Mouse (Mus musculus) neural tube, embryonic 14.5 days (tissue): ENCODE data around the gene Hbb-bh2. TPM values are rescaled to one million over a fixed set of nuclear protein-coding genes. Genes with fewer than 3 reads are reported as not detected.

Source experiments
- ATAC-seq: fragments of 200-750 bp; cut with Nextera tagmentation; 2 replicates; pipeline ENCODE4 v1.8.0; 2017; ENCODE audit warnings: low read depth, mild to moderate bottlenecking, moderate TSS enrichment, moderate library complexity
- H3K27ac ChIP-seq: fragments of 300-500 bp; sonication (generic); 2 replicates; pipeline ENCODE4 v1.5.1; 2014; ENCODE audit warnings: low read depth, mild to moderate bottlenecking, control low read depth, low read length, moderate library complexity, mixed read lengths
- H3K27me3 ChIP-seq: fragments of 300-500 bp; sonication (generic); 2 replicates; pipeline ENCODE4 v1.6.1; 2014; ENCODE audit warnings: low read length; ENCODE audit not compliant: control insufficient read depth, insufficient read depth
- H3K36me3 ChIP-seq: fragments of 300-500 bp; sonication (generic); 2 replicates; pipeline ENCODE4 v1.6.1; 2014; ENCODE audit warnings: low read length, mixed read lengths; ENCODE audit not compliant: control insufficient read depth, insufficient read depth
- H3K4me1 ChIP-seq: fragments of 300-500 bp; sonication (generic); 2 replicates; pipeline ENCODE4 v1.6.1; 2014; ENCODE audit warnings: low read length; ENCODE audit not compliant: control insufficient read depth, insufficient read depth
- H3K4me2 ChIP-seq: fragments of 300-500 bp; sonication (generic); 2 replicates; pipeline ENCODE4 v1.6.1; 2014; ENCODE audit warnings: mild to moderate bottlenecking, low read depth, low read length, control low read depth
- H3K4me3 ChIP-seq: fragments of 300-500 bp; sonication (generic); 2 replicates; pipeline ENCODE4 v1.5.1; 2014; ENCODE audit warnings: low read depth, low read length, control low read depth, mixed read lengths
- H3K9ac ChIP-seq: fragments of 300-500 bp; sonication (generic); replicated peaks from 2 replicates; pipeline ENCODE4 v1.6.1; 2014; ENCODE audit warnings: low read depth, mild to moderate bottlenecking, control low read depth, low read length, mixed read lengths
- H3K9me3 ChIP-seq: fragments of 300-500 bp; sonication (generic); 2 replicates; pipeline ENCODE4 v1.6.1; 2016; ENCODE audit warnings: low read length; ENCODE audit not compliant: control insufficient read depth
- WGBS: fragments of 180-500 bp; shearing (Covaris S2); extraction: QIAGEN DNeasy Blood & Tissue Kit; methylation state at CpG from one replicate; pipeline ENCODE4 v1.1.7; 2014; 5-methylcytosine and 5-hydroxymethylcytosine counted together
- polyA plus RNA-seq: library from polyadenylated mRNA; unstranded; fragments of >200 nt; fragmentation: Nextera tagmentation; extraction: Ambion mirVana; gene quantifications from 2 replicates; pipeline ENCODE4 v1.2.1, GENCODE M21; 2014

Hbb-bh2 gene
- polyA plus RNA-seq: not detected in 2 replicates

DNA sequence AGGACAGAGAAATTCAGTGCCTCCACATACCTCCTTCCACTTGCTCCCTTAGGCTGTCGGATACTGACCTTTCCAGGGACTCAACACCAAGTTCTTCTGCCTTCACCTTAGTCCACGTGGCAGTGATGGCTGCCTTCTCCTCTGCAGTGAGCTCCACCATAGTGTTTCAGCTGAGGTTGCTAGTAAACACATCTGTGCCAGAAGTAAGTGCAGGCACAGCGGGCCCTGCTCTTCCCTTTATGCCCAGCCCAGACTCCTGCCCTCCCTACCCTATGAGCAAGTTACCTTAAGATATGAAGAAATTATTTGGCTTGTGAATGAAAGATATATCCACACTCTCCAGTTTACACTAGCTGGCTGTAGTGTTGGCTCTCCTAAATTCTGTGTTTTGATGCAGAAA is at the start of gene Hbb-bh2:
Gene Hbb-bh2, minus strand, starts transcription at position 253 of the 400 bp plus-strand sequence.
- no peaks in the 10 kb centered on the region for H3K4me1 ChIP-seq
- WGBS: 76% methylated on average over 3 of the region's 3 CpGs
- H3K4me2 ChIP-seq: no peak within 1 kb of the TSS

DNA sequence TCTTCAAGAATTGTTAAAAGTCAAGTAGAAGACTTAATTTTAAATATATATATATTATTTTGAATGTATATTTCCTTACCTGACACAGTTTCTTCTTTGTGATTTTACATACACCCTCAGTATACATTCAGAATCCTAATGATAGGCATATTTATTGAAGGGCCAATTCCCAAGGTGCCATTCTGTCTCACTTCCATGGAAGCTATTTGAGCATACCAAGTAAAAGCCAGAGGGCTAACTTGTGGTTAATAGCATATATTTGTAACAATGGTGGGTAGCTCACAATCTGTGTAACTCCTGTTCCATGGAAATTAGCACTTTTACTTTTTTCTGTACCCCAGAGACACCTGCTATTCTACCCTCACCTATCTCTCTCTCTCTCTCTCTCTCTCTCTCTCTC is 45.8 kb upstream of the Hbb-bh2 start, which contains the start of gene Olfr66:
Gene Olfr66, minus strand, starts transcription at position 101 of the 400 bp plus-strand sequence.
- Histone ChIP-seq H3K27ac (no peak within 1 kb of the TSS), H3K27me3 (no peaks in the 10 kb centered on the region), H3K9me3 (no peaks in the 10 kb centered on the region), H3K4me3 (no peak within 1 kb of the TSS), H3K4me2 (no peak within 1 kb of the TSS), H3K9ac (no peak within 1 kb of the TSS), H3K36me3 (no peaks in the 10 kb centered on the region), H3K4me1 (no peaks in the 10 kb centered on the region)
- no peak for ATAC-seq

More for the DNA sequence above, at the start of gene Hbb-bh2:
- no peak for ATAC-seq
- H3K9me3 ChIP-seq: no peaks in the 10 kb centered on the region
- no peak within 1 kb of the TSS for H3K9ac ChIP-seq
- no peak within 1 kb of the TSS for H3K27ac ChIP-seq
- H3K36me3 ChIP-seq: no peaks in the 10 kb centered on the region
- H3K27me3 ChIP-seq: no peaks in the 10 kb centered on the region
- H3K4me3 ChIP-seq: no peak within 1 kb of the TSS

DNA sequence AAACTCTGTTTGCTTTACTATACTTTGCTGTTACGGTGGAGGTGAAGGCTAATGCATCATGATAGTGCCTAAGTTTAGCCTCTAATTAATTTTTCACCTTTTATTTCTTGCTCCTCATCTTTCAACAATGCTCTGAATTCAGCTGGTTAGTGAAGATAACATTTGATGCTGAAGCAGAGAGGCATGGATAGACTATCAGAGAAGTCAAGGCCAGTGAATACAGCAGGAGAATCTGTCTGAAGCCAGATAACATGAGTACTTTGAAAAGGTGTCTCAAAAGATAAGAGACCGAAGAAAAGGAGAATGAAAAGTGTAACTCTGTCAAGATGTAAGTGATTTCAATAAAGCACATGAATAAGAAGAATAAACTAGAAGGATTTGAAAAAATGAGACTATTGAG is 36.8 kb upstream of the Hbb-bh2 start:
- H3K9ac ChIP-seq: no peak overlapping the region
- ATAC-seq: no peak
- 93% methylated on average over 2 of the region's 2 CpGs for WGBS

DNA sequence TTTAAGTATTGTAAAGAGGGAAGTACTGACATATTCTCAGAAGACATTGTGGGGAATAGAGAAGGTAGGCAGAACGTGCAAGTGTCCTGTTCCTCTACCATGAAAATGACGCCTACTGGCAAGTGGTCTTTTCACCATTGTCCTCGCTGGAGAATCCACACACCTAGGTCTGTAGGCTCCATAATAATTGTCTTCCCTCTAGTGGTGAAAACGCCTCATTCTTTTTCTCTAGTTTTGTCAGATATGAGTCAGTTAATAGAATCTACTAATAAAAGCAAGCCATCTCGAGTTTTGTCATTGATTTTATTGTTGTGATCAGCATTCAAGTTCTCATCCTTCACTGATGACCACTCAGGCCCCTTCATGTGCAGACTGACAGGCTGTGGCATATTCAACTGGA is 34.1 kb upstream of the Hbb-bh2 start:
- Histone ChIP-seq H3K9me3 (no peaks in the 10 kb centered on the region), H3K9ac (no peak overlapping the region), H3K36me3 (no peaks in the 10 kb centered on the region), H3K4me1 (no peaks in the 10 kb centered on the region), H3K27ac (no peak overlapping the region), H3K4me3 (no peak overlapping the region), H3K4me2 (no peak overlapping the region), H3K27me3 (no peaks in the 10 kb centered on the region)
- no peak for ATAC-seq
- 63% methylated on average over 5 of the region's 5 CpGs for WGBS

More for the DNA sequence above, 36.8 kb upstream of the Hbb-bh2 start:
- H3K4me2 ChIP-seq: no peak overlapping the region
- no peak overlapping the region for H3K4me3 ChIP-seq
- H3K27ac ChIP-seq: no peak overlapping the region
- H3K36me3 ChIP-seq: no peaks in the 10 kb centered on the region
- H3K27me3 ChIP-seq: no peaks in the 10 kb centered on the region
- H3K9me3 ChIP-seq: no peaks in the 10 kb centered on the region
- no peaks in the 10 kb centered on the region for H3K4me1 ChIP-seq

DNA sequence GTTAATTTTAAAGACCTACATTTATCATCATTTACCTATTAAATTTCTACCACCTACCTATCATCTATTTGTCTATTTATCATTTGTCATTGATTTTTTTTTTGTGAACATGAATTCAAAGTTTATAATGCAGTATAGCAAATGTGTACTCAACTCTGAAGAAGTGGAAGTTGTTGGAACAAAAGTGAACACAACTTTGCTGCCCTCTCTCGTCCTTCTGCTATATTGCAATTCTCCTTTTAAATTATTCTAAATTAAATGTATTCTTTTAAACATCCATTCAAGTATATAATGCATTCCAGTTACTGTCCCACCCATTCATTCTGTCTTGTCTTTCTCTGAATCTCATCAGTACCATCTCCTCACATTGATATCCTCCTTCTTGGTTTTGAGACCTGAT is 32.7 kb upstream of the Hbb-bh2 start:
- WGBS: 7% methylated on average over 1 of the region's 1 CpGs
- Histone ChIP-seq H3K9ac (no peak overlapping the region), H3K4me1 (no peaks in the 10 kb centered on the region), H3K4me2 (no peak overlapping the region), H3K36me3 (no peaks in the 10 kb centered on the region), H3K27ac (no peak overlapping the region), H3K27me3 (no peaks in the 10 kb centered on the region), H3K4me3 (no peak overlapping the region), H3K9me3 (no peaks in the 10 kb centered on the region)
- no peak for ATAC-seq

DNA sequence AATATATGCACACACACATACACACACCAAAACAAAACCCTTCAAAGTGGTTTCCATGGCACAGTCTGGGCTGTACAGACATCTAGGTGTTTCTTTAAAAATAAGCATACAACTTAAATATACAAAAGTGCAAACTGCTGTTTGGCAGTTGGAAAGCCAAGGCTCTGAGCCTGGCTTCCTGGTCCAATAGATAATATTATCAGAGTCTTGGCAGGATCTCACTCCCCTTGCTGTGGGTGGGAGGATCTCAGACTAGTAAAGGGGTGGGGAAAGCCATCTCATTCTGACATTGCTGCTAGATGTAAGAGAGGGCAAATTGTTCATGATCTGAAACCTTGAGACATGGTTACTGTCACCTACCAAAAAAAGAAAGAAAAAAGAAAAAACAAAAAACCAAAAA is 30.3 kb upstream of the Hbb-bh2 start:
- no peaks in the 10 kb centered on the region for H3K4me1 ChIP-seq
- no peak overlapping the region for H3K9ac ChIP-seq
- H3K4me3 ChIP-seq: no peak overlapping the region
- H3K9me3 ChIP-seq: no peaks in the 10 kb centered on the region
- no peak for ATAC-seq
- H3K27ac ChIP-seq: no peak overlapping the region
- H3K4me2 ChIP-seq: no peak overlapping the region
- H3K27me3 ChIP-seq: no peaks in the 10 kb centered on the region
- H3K36me3 ChIP-seq: no peaks in the 10 kb centered on the region

DNA sequence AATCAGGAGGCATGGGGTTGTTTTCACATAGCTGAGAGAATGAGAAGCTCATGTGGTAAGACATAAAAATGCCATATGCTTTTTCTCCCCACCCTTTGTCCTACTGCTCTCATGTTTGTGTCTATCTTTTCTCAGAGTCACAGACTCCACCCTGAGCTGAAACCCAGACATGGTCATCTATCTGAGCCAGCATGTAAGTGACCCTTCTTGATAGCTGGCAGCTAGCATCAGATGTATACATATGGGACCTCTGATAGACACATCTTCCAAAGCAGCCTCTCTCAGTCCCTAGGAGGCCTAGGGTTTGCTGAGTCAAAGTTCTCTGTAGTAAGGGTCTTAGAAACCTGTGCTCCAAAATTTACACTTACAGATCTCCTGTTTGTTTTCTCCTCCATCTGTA is 25.4 kb upstream of the Hbb-bh2 start:
- no peak for ATAC-seq
- Histone ChIP-seq H3K4me2 (no peak overlapping the region), H3K27ac (no peak overlapping the region)

DNA sequence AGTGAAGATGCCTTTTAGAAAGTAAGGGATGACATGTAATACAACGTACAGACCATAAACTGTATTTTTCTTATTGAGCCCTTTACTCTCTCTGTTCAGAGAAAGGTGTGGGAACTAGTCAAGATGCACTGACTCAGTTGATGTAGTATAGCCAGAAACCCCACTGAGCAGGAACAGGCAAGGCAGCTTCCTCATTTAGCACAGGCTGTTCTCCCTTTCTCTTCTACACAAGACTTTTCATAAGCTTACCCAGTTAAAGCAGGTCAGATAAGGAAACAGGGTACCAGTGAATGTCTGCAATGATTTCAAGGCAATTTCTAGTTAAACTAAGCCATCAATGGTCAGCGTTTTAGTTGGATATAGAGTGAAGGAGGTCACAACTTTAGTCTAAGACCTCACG is 21.2 kb upstream of the Hbb-bh2 start:
- H3K4me3 ChIP-seq: no peak overlapping the region
- no peak overlapping the region for H3K9ac ChIP-seq
- H3K9me3 ChIP-seq: no peaks in the 10 kb centered on the region
- 89% methylated on average over 3 of the region's 3 CpGs for WGBS
- no peak for ATAC-seq
- H3K4me1 ChIP-seq: no peaks in the 10 kb centered on the region
- H3K4me2 ChIP-seq: no peak overlapping the region
- no peaks in the 10 kb centered on the region for H3K36me3 ChIP-seq
- no peaks in the 10 kb centered on the region for H3K27me3 ChIP-seq
- no peak overlapping the region for H3K27ac ChIP-seq

More for the DNA sequence above, 25.4 kb upstream of the Hbb-bh2 start:
- no peaks in the 10 kb centered on the region for H3K36me3 ChIP-seq
- H3K27me3 ChIP-seq: no peaks in the 10 kb centered on the region
- no peak overlapping the region for H3K4me3 ChIP-seq
- no peak overlapping the region for H3K9ac ChIP-seq
- H3K4me1 ChIP-seq: no peaks in the 10 kb centered on the region
- H3K9me3 ChIP-seq: no peaks in the 10 kb centered on the region

DNA sequence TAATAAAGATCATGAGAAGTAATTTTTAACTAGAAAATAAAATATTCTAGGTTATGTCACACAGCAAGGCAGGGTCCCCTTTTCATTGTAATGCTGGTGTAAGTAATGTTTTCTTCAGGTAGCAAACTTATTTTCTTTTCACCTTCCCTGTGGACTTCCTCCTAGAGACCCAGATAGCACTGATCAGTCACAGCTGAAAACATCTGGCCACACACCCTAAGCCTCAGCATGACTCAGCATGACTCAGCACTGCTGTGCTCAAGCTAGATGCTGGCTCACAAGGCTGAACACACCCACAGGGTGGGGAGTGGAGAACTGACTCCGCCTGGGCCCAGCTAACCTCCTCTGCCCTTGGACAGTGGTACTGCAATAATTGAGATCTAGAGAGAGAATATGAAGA is 20.5 kb upstream of the Hbb-bh2 start:
- Histone ChIP-seq H3K9me3 (no peaks in the 10 kb centered on the region), H3K4me3 (no peak overlapping the region), H3K4me2 (no peak overlapping the region), H3K27me3 (no peaks in the 10 kb centered on the region), H3K9ac (no peak overlapping the region), H3K36me3 (no peaks in the 10 kb centered on the region), H3K4me1 (no peaks in the 10 kb centered on the region), H3K27ac (no peak overlapping the region)
- 73% methylated on average over 1 of the region's 1 CpGs for WGBS
- no peak for ATAC-seq

DNA sequence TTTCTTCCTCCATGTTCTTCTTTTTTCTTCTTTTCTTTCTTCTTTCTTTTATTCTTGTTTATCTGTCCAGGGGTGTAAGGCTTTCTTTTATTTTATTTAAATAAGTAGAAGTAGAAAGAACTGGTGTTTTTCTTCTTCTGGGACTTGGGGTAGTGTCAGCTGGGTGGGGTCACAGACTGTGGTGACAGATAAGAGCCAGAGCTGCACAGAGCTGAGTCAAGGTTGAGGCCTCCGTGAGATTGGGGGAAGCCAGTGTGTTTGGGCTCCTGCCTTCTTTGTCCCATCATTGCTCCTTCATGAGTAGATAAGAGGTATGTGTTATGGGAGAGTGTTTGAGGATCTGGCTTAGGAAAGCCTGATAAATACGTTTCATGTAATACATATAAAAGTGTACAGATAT is 18.8 kb upstream of the Hbb-bh2 start:
- ATAC-seq: no peak
- no peak overlapping the region for H3K9ac ChIP-seq
- H3K4me2 ChIP-seq: no peak overlapping the region
- H3K27me3 ChIP-seq: no peaks in the 10 kb centered on the region
- no peak overlapping the region for H3K27ac ChIP-seq
- H3K36me3 ChIP-seq: no peaks in the 10 kb centered on the region
- no peak overlapping the region for H3K4me3 ChIP-seq
- H3K4me1 ChIP-seq: no peaks in the 10 kb centered on the region
- WGBS: 72% methylated on average over 2 of the region's 2 CpGs
- H3K9me3 ChIP-seq: no peaks in the 10 kb centered on the region
